Mouse (Mus musculus): ENCODE measurements around the gene Slc7a8.
A peak's percentile ranks its signal among the peaks of the same experiment; 100 is the strongest.

Gene Slc7a8

GRCm38 (mm10) chr14:54781610-54782365, at the start of gene Slc7a8:
Slc7a8 (minus strand) TSS chr14:54781946.
- DNase-seq (ENCODE audit: low read depth): no peak

- no peak for DNase-seq (ENCODE audit: low read depth)
Measured at GRCm38 (mm10) chr14:54823716-54824115, 42.0 kb upstream of the Slc7a8 start.

- no peak for DNase-seq (ENCODE audit: low read depth)
Measured at GRCm38 (mm10) chr14:54822301-54822700, 40.6 kb upstream of the Slc7a8 start.

GRCm38 (mm10) chr14:54817791-54818190, 36.0 kb upstream of the Slc7a8 start:
- DNase-seq (ENCODE audit: low read depth): peak; percentile 42

GRCm38 (mm10) chr14:54815737-54816136, 34.0 kb upstream of the Slc7a8 start:
- DNase-seq (ENCODE audit: low read depth): no peak

GRCm38 (mm10) chr14:54813991-54814390, 32.2 kb upstream of the Slc7a8 start, which contains the start of gene Rnf212b:
Rnf212b (plus strand) TSS chr14:54814141.
- DNase-seq (ENCODE audit: low read depth): no peak

- no peak for DNase-seq (ENCODE audit: low read depth)
Measured at GRCm38 (mm10) chr14:54809668-54810033, 27.9 kb upstream of the Slc7a8 start.

- DNase-seq (ENCODE audit: low read depth): no peak
Measured at GRCm38 (mm10) chr14:54808718-54809667, 27.2 kb upstream of the Slc7a8 start.

GRCm38 (mm10) chr14:54806124-54806523, 24.4 kb upstream of the Slc7a8 start:
- DNase-seq (ENCODE audit: low read depth): no peak

GRCm38 (mm10) chr14:54802428-54802827, 20.7 kb upstream of the Slc7a8 start:
- no peak for DNase-seq (ENCODE audit: low read depth)

GRCm38 (mm10) chr14:54799686-54800085, 17.9 kb upstream of the Slc7a8 start:
- no peak for DNase-seq (ENCODE audit: low read depth)

- no peak for DNase-seq (ENCODE audit: low read depth)
Measured at GRCm38 (mm10) chr14:54796760-54797159, 15.0 kb upstream of the Slc7a8 start.

GRCm38 (mm10) chr14:54795901-54796300, 14.2 kb upstream of the Slc7a8 start:
- DNase-seq (ENCODE audit: low read depth): no peak

GRCm38 (mm10) chr14:54793894-54794830, 12.4 kb upstream of the Slc7a8 start:
- no peak for DNase-seq (ENCODE audit: low read depth)

GRCm38 (mm10) chr14:54793351-54793750, 11.6 kb upstream of the Slc7a8 start:
- no peak for DNase-seq (ENCODE audit: low read depth)

- DNase-seq (ENCODE audit: low read depth): no peak
Measured at GRCm38 (mm10) chr14:54792166-54792565, 10.4 kb upstream of the Slc7a8 start.

GRCm38 (mm10) chr14:54788231-54788630, 6.5 kb upstream of the Slc7a8 start:
- DNase-seq (ENCODE audit: low read depth): no peak

GRCm38 (mm10) chr14:54787226-54787625, 5.5 kb upstream of the Slc7a8 start:
- no peak for DNase-seq (ENCODE audit: low read depth)

- DNase-seq (ENCODE audit: low read depth): no peak
Measured at GRCm38 (mm10) chr14:54786489-54786888, 4.7 kb upstream of the Slc7a8 start.

GRCm38 (mm10) chr14:54785898-54786297, 4.2 kb upstream of the Slc7a8 start:
- DNase-seq (ENCODE audit: low read depth): peak; percentile 76

GRCm38 (mm10) chr14:54782971-54783370, 1.2 kb upstream of the Slc7a8 start:
- no peak for DNase-seq (ENCODE audit: low read depth)
